Mouse (Mus musculus) intestine, embryonic 14.5 days (tissue): ENCODE results near the gene Anp32b. TPM values are rescaled to one million over a fixed set of nuclear protein-coding genes. Genes with fewer than 3 reads are reported as not detected.

Experiments
- ATAC-seq: fragments of 200-750 bp; cut with Nextera tagmentation; replicated peaks from 2 replicates; pipeline ENCODE4 v1.8.0; 2017; ENCODE audit warnings: low read depth, moderate number of reproducible peaks, moderate TSS enrichment, moderate library complexity; ENCODE audit not compliant: low FRiP score, low TSS enrichment
- DNase-seq: peaks from one replicate; pipeline ENCODE4 v3.0.0-alpha.2; 2018; ENCODE audit warnings: low spot score
- H3K27ac ChIP-seq: fragments of 300-500 bp; sonication (generic); 2 replicates; pipeline ENCODE4 v1.5.1; 2014; ENCODE audit warnings: low read depth, mild to moderate bottlenecking, control low read depth
- H3K27me3 ChIP-seq: fragments of 300-500 bp; sonication (generic); replicated peaks from 2 replicates; pipeline ENCODE4 v1.6.1; 2014; ENCODE audit warnings: low read length, control low read depth; ENCODE audit not compliant: control insufficient read depth, insufficient read depth
- H3K36me3 ChIP-seq: fragments of 300-500 bp; sonication (generic); 2 replicates; pipeline ENCODE4 v1.6.1; 2014; ENCODE audit warnings: low read length, control low read depth; ENCODE audit not compliant: control insufficient read depth, insufficient read depth
- H3K4me1 ChIP-seq: fragments of 300-500 bp; sonication (generic); replicated peaks from 2 replicates; pipeline ENCODE4 v1.6.1; 2014; ENCODE audit warnings: low read length, control low read depth, mixed read lengths; ENCODE audit not compliant: control insufficient read depth, insufficient read depth
- H3K4me2 ChIP-seq: fragments of 300-500 bp; sonication (generic); 2 replicates; pipeline ENCODE4 v1.6.1; 2014; ENCODE audit warnings: low read length
- H3K4me3 ChIP-seq: fragments of 300-500 bp; sonication (generic); 2 replicates; pipeline ENCODE4 v1.5.1; 2014; ENCODE audit warnings: low read depth, low read length, control low read depth, mixed read lengths
- H3K9ac ChIP-seq: fragments of 300-500 bp; sonication (generic); 2 replicates; pipeline ENCODE4 v1.6.1; 2014; ENCODE audit warnings: mild to moderate bottlenecking, low read length
- H3K9me3 ChIP-seq: fragments of 300-500 bp; sonication (generic); 2 replicates; pipeline ENCODE4 v1.6.1; 2016; ENCODE audit warnings: low read length, control low read depth; ENCODE audit not compliant: control insufficient read depth
- WGBS: fragments of 180-500 bp; shearing (Covaris S2); extraction: QIAGEN DNeasy Blood & Tissue Kit; methylation state at CpG from one replicate; pipeline ENCODE4 v1.1.7; 2014; 5-methylcytosine and 5-hydroxymethylcytosine counted together
- polyA plus RNA-seq: library from polyadenylated mRNA; unstranded; fragments of >200 nt; fragmentation: Nextera tagmentation; extraction: Ambion mirVana; gene quantifications from 2 replicates; pipeline ENCODE4 v1.2.1, GENCODE M21; 2014

Anp32b gene
- polyA plus RNA-seq, 1 experiment from 2014 or later = 261 TPM

- DNase-seq (no peak), ATAC-seq (no peak)
- 92% methylated on average over 6 of the region's 6 CpGs for WGBS
- no peaks in the 10 kb centered on the region for H3K9me3 ChIP-seq
- H3K4me1 ChIP-seq = peaks cover 12% of the 10 kb centered on the region
- no peak overlapping the region for H3K27ac ChIP-seq
- no peak overlapping the region for H3K4me2 ChIP-seq
- H3K9ac ChIP-seq = no peak overlapping the region
- no peaks in the 10 kb centered on the region for H3K27me3 ChIP-seq
- H3K36me3 ChIP-seq = peaks cover 42% of the 10 kb centered on the region
- H3K4me3 ChIP-seq = no peak overlapping the region
Measured at GRCm38 (mm10) chr4:46493071-46493470, 42.4 kb downstream of the Anp32b start.

- Histone ChIP-seq H3K9me3 (no peaks in the 10 kb centered on the region), H3K4me3 (no peak overlapping the region), H3K27me3 (no peaks in the 10 kb centered on the region), H3K4me1 (0 out of 2 replicates have a peak, but pooled peaks cover 4% of the 10 kb centered on the region), H3K4me2 (no peak overlapping the region), H3K27ac (no peak overlapping the region), H3K9ac (no peak overlapping the region), H3K36me3 (peaks cover 55% of the 10 kb centered on the region)
- WGBS = 67% methylated on average over 12 of the region's 12 CpGs
- no peak for DNase-seq
- no peak for ATAC-seq
Measured at GRCm38 (mm10) chr4:46495543-46495942, 44.8 kb downstream of the Anp32b start.

- no peak overlapping the region for H3K9ac ChIP-seq
- H3K4me3 ChIP-seq = no peak overlapping the region
- no peaks in the 10 kb centered on the region for H3K4me1 ChIP-seq
- no peak overlapping the region for H3K27ac ChIP-seq
- no peak overlapping the region for H3K4me2 ChIP-seq
- peaks cover 73% of the 10 kb centered on the region for H3K36me3 ChIP-seq
- H3K27me3 ChIP-seq = no peaks in the 10 kb centered on the region
- DNase-seq (peak; percentile 91), ATAC-seq (no peak)
- 51% methylated on average over 4 of the region's 4 CpGs for WGBS
- no peaks in the 10 kb centered on the region for H3K9me3 ChIP-seq
Measured at GRCm38 (mm10) chr4:46497286-46497892, 46.7 kb downstream of the Anp32b start.

GRCm38 (mm10) chr4:46498511-46498910 lies 47.8 kb downstream of the Anp32b start:
- H3K36me3 ChIP-seq = peaks cover 74% of the 10 kb centered on the region

GRCm38 (mm10) chr4:46498976-46499375 lies 48.3 kb downstream of the Anp32b start:
- ATAC-seq = no peak
- DNase-seq = no peak
- Histone ChIP-seq H3K36me3 (peaks cover 73% of the 10 kb centered on the region), H3K4me1 (no peaks in the 10 kb centered on the region), H3K9me3 (no peaks in the 10 kb centered on the region), H3K4me2 (no peak overlapping the region), H3K27ac (no peak overlapping the region), H3K27me3 (no peaks in the 10 kb centered on the region), H3K9ac (no peak overlapping the region), H3K4me3 (no peak overlapping the region)
- 17% methylated on average over 4 of the region's 4 CpGs for WGBS

More at GRCm38 (mm10) chr4:46498511-46498910, 47.8 kb downstream of the Anp32b start:
- WGBS = 63% methylated on average over 3 of the region's 3 CpGs
- Histone ChIP-seq H3K4me1 (no peaks in the 10 kb centered on the region), H3K9me3 (no peaks in the 10 kb centered on the region), H3K4me3 (no peak overlapping the region), H3K4me2 (no peak overlapping the region), H3K27me3 (no peaks in the 10 kb centered on the region), H3K9ac (no peak overlapping the region), H3K27ac (no peak overlapping the region)
- ATAC-seq (no peak), DNase-seq (no peak)

GRCm38 (mm10) chr4:46502606-46503502 lies 52.2 kb downstream of the Anp32b start:
- 75% methylated on average over 16 of the region's 16 CpGs for WGBS
- Histone ChIP-seq H3K9me3 (no peaks in the 10 kb centered on the region), H3K27ac (no peak overlapping the region), H3K4me2 (no peak overlapping the region), H3K4me3 (no peak overlapping the region), H3K4me1 (no peaks in the 10 kb centered on the region; the same call in 1 of the 2 replicates), H3K27me3 (peaks cover 12% of the 10 kb centered on the region), H3K36me3 (peaks cover 55% of the 10 kb centered on the region), H3K9ac (no peak overlapping the region)
- ATAC-seq (no peak), DNase-seq (no peak)

- no peak overlapping the region for H3K4me2 ChIP-seq
- H3K9ac ChIP-seq = no peak overlapping the region
- no peak for DNase-seq
- H3K36me3 ChIP-seq = peaks cover 55% of the 10 kb centered on the region
- 83% methylated on average over 3 of the region's 3 CpGs for WGBS
- H3K4me1 ChIP-seq = no peaks in the 10 kb centered on the region; the same call in 1 of the 2 replicates
- no peak overlapping the region for H3K4me3 ChIP-seq
- ATAC-seq = no peak
- no peak overlapping the region for H3K27ac ChIP-seq
- H3K27me3 ChIP-seq = peaks cover 12% of the 10 kb centered on the region
- no peaks in the 10 kb centered on the region for H3K9me3 ChIP-seq
Measured at GRCm38 (mm10) chr4:46503881-46504280, 53.2 kb downstream of the Anp32b start.

- no peak for DNase-seq
- no peaks in the 10 kb centered on the region; the same call in 1 of the 2 replicates for H3K4me1 ChIP-seq
- H3K9me3 ChIP-seq = no peaks in the 10 kb centered on the region
- H3K4me3 ChIP-seq = no peak overlapping the region
- no peak overlapping the region for H3K27ac ChIP-seq
- WGBS = 75% methylated on average over 8 of the region's 8 CpGs
- no peak for ATAC-seq
- H3K4me2 ChIP-seq = no peak overlapping the region
- H3K9ac ChIP-seq = no peak overlapping the region
- H3K36me3 ChIP-seq = peaks cover 42% of the 10 kb centered on the region
- peaks cover 12% of the 10 kb centered on the region for H3K27me3 ChIP-seq
Measured at GRCm38 (mm10) chr4:46505361-46506057, 54.8 kb downstream of the Anp32b start.
